Mouse (Mus musculus) embryonic fibroblast, embryonic 13.5 days (primary cell): ENCODE measurements around the gene Scarb1. TPM values are rescaled to one million over a fixed set of nuclear protein-coding genes. Genes with fewer than 3 reads are reported as not detected.

Experiments
- H3K27ac ChIP-seq: 2 replicates; pipeline ENCODE4 v1.5.1; 2012; ENCODE audit warnings: low read length, control low read depth, inconsistent platforms; ENCODE audit not compliant: insufficient read depth
- H3K4me1 ChIP-seq: 2 replicates; pipeline ENCODE4 v1.6.1; 2011; ENCODE audit warnings: low read length; ENCODE audit not compliant: control insufficient read depth, insufficient read depth
- H3K4me3 ChIP-seq: 2 replicates; pipeline ENCODE4 v1.5.1; 2011; ENCODE audit warnings: mild to moderate bottlenecking, control low read depth, low read length; ENCODE audit not compliant: insufficient read depth
- CTCF ChIP-seq: IDR thresholded peaks from 2 replicates; pipeline ENCODE4 v1.5.1; 2011; ENCODE audit warnings: mild to moderate bottlenecking, control low read depth, low read length, moderate library complexity, borderline replicate concordance; ENCODE audit not compliant: insufficient read depth
- POLR2A ChIP-seq: IDR thresholded peaks from 2 replicates; pipeline ENCODE4 v1.6.1; 2011; ENCODE audit warnings: low read depth, mild to moderate bottlenecking, control low read depth, low read length, moderate library complexity
- polyA plus RNA-seq: library from polyadenylated mRNA; stranded (reverse); fragments of >200 nt; gene quantifications from 2 replicates; pipeline ENCODE4 v1.2.4, GENCODE M21; 2011; ENCODE audit warnings: low read depth; ENCODE audit not compliant: missing spikeins, insufficient read length

The Scarb1 gene
- polyA plus RNA-seq, 1 experiment: 47.8 TPM

GRCm38 (mm10) chr5:125349391-125349790 lies 8.5 kb upstream of the Scarb1 start:
- Histone ChIP-seq H3K27ac (no peak overlapping the region), H3K4me3 (no peak overlapping the region), H3K4me1 (no peaks in the 10 kb centered on the region)
- no peak for TF ChIP-seq CTCF
- no peak for TF ChIP-seq POLR2A

GRCm38 (mm10) chr5:125348487-125348886 lies 7.6 kb upstream of the Scarb1 start:
- no peak for TF ChIP-seq CTCF
- Histone ChIP-seq H3K4me3 (no peak overlapping the region), H3K27ac (no peak overlapping the region), H3K4me1 (no peaks in the 10 kb centered on the region)

DNA sequence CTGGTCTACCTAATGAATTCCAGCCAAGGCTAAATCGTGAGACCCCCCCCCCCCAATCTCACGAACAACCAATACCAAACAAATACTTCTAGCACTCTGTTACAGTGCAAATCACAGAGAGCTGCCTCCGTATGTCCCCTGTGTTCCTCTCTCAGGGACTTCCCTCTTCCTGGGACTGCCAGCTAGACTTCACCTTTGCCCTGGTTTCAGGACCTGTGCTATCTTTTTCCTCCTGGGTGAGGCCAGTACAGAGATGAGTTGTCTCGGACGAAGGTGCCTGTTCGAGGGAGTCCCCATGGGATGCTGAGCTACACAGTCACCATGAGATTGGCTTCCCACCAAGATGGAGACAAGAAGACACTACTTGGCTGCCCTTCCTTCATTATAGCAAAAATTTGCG lies 7.2 kb upstream of the Scarb1 start:
- no peak overlapping the region for H3K27ac ChIP-seq
- H3K4me3 ChIP-seq: no peak overlapping the region
- no peak for TF ChIP-seq POLR2A
- TF ChIP-seq CTCF: no peak
- H3K4me1 ChIP-seq: no peaks in the 10 kb centered on the region

GRCm38 (mm10) chr5:125344296-125344695 lies 3.4 kb upstream of the Scarb1 start:
- no peak for TF ChIP-seq POLR2A
- no peak for TF ChIP-seq CTCF
- Histone ChIP-seq H3K27ac (no peak overlapping the region), H3K4me3 (no peak overlapping the region), H3K4me1 (no peaks in the 10 kb centered on the region)

DNA sequence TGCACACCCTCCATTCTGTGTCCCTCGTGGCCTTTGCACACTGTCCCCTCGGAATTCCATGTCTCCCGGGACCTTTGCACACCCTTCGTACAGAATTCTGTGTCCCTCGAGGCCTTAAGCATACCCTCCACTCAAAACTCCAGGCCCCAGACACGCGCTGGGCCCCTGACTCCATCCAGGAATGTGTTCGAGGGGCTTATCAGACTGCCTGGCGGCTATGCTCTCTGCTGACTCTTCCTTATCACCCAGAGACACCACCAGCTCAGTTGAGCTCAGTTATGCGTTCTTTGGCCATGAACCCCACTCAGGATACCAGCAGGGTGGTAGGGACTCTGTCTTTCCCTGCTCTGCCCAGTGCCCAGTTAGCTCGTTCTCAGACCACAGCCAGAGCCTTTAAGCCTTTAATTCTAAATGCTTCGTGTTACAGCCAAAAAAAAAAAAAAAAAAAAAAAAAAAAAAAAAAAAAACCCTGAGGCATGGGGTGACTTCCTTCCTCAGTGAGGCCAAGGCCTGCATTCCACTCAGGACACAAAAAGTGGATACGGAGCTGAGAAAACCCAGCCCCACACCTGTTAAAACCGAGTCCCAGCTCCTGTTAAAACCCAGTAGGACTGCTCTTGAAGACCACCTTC lies 681 bp upstream of the Scarb1 start:
- Histone ChIP-seq H3K4me1 (no peaks in the 10 kb centered on the region), H3K27ac (no peak overlapping the region), H3K4me3 (no peak overlapping the region)
- TF ChIP-seq POLR2A (no peak), CTCF (no peak)

DNA sequence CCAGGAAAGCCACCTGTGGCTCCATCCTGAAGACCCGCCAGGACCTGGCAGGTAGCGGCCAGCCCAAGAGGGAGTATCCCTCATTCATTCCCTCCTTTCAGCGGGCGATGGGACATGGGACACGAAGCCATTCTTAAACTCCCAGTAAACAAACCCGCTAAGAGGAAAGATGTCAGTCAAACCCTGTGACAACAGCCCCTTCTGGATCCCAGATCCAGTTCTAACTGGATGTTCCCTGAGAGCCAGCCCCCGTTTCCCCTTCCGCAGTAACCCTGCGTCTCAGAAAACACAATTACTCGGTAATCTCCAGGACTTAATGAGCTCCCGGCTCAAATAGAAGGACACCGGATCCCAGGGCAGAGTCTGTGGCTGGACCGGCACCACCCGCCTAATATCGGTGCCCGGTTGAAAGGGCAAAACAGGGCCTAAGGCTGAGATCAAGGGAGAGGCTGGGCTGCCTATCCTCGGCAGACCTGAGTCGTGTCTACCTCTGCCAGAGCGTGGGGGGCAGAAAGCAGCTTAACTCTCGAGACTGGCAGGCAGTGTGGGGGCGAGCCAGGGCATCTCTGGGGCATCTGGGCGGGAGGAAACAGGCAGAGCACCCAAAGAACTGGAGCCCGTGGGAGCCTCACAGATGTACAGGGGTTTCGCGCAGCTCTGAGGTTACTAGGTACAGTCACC lies 903 bp downstream of the Scarb1 start:
- H3K27ac ChIP-seq: peak overlapping the region; percentile 60
- TF ChIP-seq CTCF (no peak), POLR2A (no peak)

GRCm38 (mm10) chr5:125339108-125339751 lies 1.7 kb downstream of the Scarb1 start:
- TF ChIP-seq CTCF (no peak), POLR2A (peak; percentile 53)
- Histone ChIP-seq H3K4me1 (no peaks in the 10 kb centered on the region), H3K4me3 (peak overlapping the region; percentile 66), H3K27ac (peak overlapping the region; percentile 60)

More for the DNA sequence above, 903 bp downstream of the Scarb1 start:
- Histone ChIP-seq H3K4me3 (peak overlapping the region; percentile 66), H3K4me1 (no peaks in the 10 kb centered on the region)

GRCm38 (mm10) chr5:125337526-125337925 lies 3.4 kb downstream of the Scarb1 start:
- H3K4me1 ChIP-seq: peaks cover 1% of the 10 kb centered on the region
- no peak overlapping the region for H3K27ac ChIP-seq
- no peak overlapping the region for H3K4me3 ChIP-seq
- TF ChIP-seq CTCF (no peak), POLR2A (no peak)

- TF ChIP-seq POLR2A (no peak), CTCF (no peak)
- Histone ChIP-seq H3K27ac (no peak overlapping the region), H3K4me3 (no peak overlapping the region), H3K4me1 (peaks cover 5% of the 10 kb centered on the region)
These were observed 3.9 kb downstream of the Scarb1 start for GRCm38 (mm10) chr5:125337012-125337411.

DNA sequence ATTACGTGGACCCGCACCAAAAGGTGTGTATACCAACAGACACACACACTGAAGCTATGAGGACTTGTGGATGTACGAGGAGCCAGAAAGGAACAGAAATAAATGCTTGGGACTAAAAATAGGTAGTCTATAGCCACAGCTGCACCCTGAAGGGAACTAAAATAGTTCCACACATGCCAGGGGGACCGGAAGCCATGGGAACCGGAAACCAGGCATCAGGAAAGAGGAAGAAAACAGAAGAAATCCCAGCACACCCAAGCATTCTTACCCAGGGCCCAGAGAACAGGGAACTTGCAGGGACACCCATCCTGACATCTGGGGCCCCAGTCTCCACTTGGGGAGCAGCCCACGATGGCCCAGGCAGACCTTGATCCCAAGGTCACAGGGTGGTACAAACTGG lies 7.9 kb downstream of the Scarb1 start:
- Histone ChIP-seq H3K4me3 (no peak overlapping the region), H3K27ac (no peak overlapping the region), H3K4me1 (peaks cover 5% of the 10 kb centered on the region)
- TF ChIP-seq CTCF: no peak
